Mouse (Mus musculus) forebrain, embryonic 13.5 days (tissue): ENCODE data around the gene Hmgcr. TPM values are rescaled to one million over a fixed set of nuclear protein-coding genes. Genes with fewer than 3 reads are reported as not detected.

Experiments
- polyA plus RNA-seq: library from polyadenylated mRNA; unstranded; fragments of >200 nt; fragmentation: Nextera tagmentation; extraction: Ambion mirVana; gene quantifications from 2 replicates; pipeline ENCODE4 v1.2.1, GENCODE M21; 2015

Gene Hmgcr
- polyA plus RNA-seq, 1 experiment from 2014 or later, result 143 TPM

Other genes with a start within 250 kb of the Hmgcr start
- gene Ankdd1b, start 199.7 kb downstream of the Hmgcr start, polyA plus RNA-seq, result not detected in 2 replicates
- gene Gm17622, start 180.2 kb downstream of the Hmgcr start, polyA plus RNA-seq, result not detected in 2 replicates
- 6.0 and 6.1 TPM in 2 replicates for gene Polk, start 128.4 kb downstream of the Hmgcr start, polyA plus RNA-seq
- 6.4 and 7.8 TPM in 2 replicates for gene Col4a3bp, start 128.3 kb downstream of the Hmgcr start, polyA plus RNA-seq
- not detected in 2 replicates for gene Ankrd31, start 77.3 kb upstream of the Hmgcr start, polyA plus RNA-seq